Mouse (Mus musculus): ENCODE data around the gene Dglucy. TPM values are rescaled to one million over a fixed set of nuclear protein-coding genes. Genes with fewer than 3 reads are reported as not detected.
"Not testable (repeated sequence)": the region's sequence is repeated elsewhere in the genome, so short reads cannot be mapped to it uniquely, and the experiment has no call there.

Gene Dglucy
- polyA plus RNA-seq, 1 experiment from 2014 or later: 0.14 TPM

GRCm38 (mm10) chr12:100789981-100790550 lies 11.2 kb downstream of the Dglucy start:
- Histone ChIP-seq H3K9me3 (no peaks in the 10 kb centered on the region), H3K27me3 (ENCODE audit: poor library complexity, severe bottlenecking) (no peaks in the 10 kb centered on the region), H3K4me3 (no peak overlapping the region), H3K27ac (no peak overlapping the region), H3K36me3 (replicated peaks) (no peaks in the 10 kb centered on the region), H3K4me1 (peaks cover 6% of the 10 kb centered on the region; the same call in 1 of the 2 replicates)
- WGBS: 65% methylated on average over 3 of the region's 3 CpGs
- no peak for DNase-seq (ENCODE audit: extremely low spot score, low spot score)

DNA sequence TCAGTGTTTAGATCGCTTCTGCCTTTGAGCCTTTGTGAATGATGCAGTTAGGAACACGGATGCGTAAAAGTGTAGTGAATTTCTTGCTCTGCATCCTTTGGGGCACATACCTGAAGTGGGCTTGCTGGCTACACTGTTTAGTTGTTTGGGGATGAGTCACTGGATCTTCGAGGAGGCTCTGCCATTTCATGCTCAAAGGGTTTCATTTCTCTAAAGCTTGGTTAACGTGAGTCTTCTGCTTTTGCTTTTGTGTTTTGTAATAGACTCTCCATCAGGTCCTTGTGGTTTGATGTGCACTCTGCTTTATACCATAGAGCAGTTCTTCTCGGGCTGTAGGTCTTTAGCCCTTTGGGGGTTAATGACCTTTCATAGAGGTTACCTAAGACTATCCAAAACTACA lies 12.6 kb downstream of the Dglucy start:
- no peak for DNase-seq (ENCODE audit: extremely low spot score, low spot score)
- no peaks in the 10 kb centered on the region for H3K36me3 ChIP-seq (replicated peaks)
- WGBS: 87% methylated on average over 6 of the region's 6 CpGs

DNA sequence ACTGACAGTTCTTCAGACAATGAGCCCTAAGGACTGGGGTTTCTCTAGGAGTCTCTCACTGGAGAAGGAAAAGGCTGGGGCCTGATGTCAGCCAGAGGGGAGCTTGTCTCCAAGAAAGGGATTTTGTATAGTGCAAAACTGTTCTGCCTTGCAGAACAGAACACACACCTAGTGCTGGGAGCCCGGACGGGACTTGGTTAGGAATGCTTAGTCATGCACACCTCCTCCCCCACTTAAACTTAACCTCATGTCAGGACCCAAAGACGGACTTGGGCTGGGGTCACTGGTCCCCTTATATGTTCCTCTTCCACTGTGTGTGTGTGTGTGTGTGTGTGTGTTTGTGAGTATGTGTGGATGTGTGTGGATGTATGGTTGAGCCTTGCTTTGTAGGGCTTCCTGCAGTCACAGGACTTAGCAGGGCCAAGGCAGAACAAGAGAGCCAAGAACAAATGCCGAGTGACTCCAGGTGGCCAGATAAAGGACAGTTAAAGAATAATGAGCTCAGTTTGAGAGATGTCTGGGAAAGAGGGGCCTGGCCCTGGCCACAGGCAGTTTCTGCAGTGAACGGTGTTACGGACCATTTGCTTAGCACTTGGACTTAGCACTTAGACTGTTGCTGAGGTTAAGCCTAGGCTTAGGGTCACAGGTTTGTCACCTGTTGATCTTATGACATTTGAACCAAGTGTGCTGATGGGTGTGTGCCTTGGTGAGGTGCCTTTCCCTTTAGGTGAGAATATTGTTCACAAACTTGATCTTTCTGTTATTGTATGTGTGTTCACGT lies 15.8 kb downstream of the Dglucy start:
- no peaks in the 10 kb centered on the region for H3K36me3 ChIP-seq (replicated peaks)
- H3K27ac ChIP-seq: no peak overlapping the region
- no peak for DNase-seq (ENCODE audit: extremely low spot score, low spot score)
- peaks cover 6% of the 10 kb centered on the region; the same call in 1 of the 2 replicates for H3K4me1 ChIP-seq
- WGBS: 57% methylated on average over 7 of the region's 7 CpGs
- no peaks in the 10 kb centered on the region for H3K9me3 ChIP-seq
- H3K27me3 ChIP-seq (ENCODE audit: poor library complexity, severe bottlenecking): no peaks in the 10 kb centered on the region
- H3K4me3 ChIP-seq: no peak overlapping the region

More for the DNA sequence above, 12.6 kb downstream of the Dglucy start:
- Histone ChIP-seq H3K27me3 (ENCODE audit: poor library complexity, severe bottlenecking) (no peaks in the 10 kb centered on the region), H3K4me3 (no peak overlapping the region), H3K9me3 (no peaks in the 10 kb centered on the region), H3K4me1 (peaks cover 6% of the 10 kb centered on the region; the same call in 1 of the 2 replicates), H3K27ac (no peak overlapping the region)

DNA sequence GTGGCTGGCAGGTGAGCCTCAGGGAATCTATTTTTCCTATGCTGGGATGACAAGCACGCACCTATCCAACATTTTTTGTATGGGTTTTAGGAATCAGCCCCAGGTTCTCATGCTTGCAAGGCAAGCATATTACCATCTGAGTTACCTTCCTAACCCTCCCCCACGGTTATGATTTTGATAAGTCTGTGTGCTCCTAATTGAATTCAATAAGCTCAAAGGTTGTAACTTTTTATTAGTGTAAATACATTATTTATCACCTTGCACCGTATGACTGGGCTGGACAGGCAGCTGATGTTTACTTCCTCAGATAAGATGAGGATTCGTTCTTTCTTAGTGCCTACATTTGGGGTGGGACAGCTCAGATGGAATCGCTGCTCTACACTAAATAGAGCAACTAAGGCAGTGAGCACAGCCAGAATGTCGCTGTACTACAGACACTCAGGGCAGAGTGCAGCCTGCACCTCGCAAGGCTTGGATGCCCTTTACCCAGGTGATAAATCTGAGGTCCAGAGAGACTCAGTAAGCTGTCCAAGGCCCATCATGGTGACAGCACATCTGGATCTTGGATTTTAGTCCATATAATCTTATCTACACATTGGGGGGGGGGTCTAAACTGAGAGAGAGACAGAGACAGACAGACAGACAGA lies 16.7 kb downstream of the Dglucy start:
- H3K9me3 ChIP-seq: no peaks in the 10 kb centered on the region
- no peak overlapping the region for H3K4me3 ChIP-seq
- no peak overlapping the region for H3K27ac ChIP-seq
- no peaks in the 10 kb centered on the region for H3K27me3 ChIP-seq (ENCODE audit: poor library complexity, severe bottlenecking)
- no peaks in the 10 kb centered on the region for H3K36me3 ChIP-seq (replicated peaks)
- no peak for DNase-seq (ENCODE audit: extremely low spot score, low spot score)
- WGBS: 88% methylated on average over 7 of the region's 7 CpGs
- peaks cover 6% of the 10 kb centered on the region; the same call in 1 of the 2 replicates for H3K4me1 ChIP-seq

DNA sequence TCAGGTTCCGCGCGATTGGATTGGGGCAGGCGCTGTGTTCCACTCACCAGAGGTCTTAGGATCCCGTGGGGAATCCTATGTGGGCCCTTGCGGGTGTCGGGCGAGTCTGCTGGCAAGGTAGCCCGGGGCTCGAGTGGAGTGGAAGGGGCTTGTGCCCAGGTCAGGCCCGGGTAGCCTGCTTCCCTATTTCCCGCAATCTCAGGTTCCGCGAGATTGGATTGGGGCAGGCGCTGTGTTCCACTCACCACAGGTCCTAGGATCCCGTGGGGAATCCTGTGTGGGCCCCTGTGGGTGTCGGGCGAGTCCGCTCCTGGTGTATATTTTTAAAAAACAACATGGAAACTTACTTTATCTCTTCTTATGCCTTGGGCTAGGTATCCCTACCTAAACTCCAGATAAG lies 24.5 kb downstream of the Dglucy start:
- not testable (repeated sequence) for H3K4me3 ChIP-seq; H3K9me3 ChIP-seq; H3K27ac ChIP-seq; H3K27me3 ChIP-seq (ENCODE audit: poor library complexity, severe bottlenecking); DNase-seq (ENCODE audit: extremely low spot score, low spot score); H3K4me1 ChIP-seq; H3K36me3 ChIP-seq (replicated peaks)
- 95% methylated on average over 19 of the region's 19 CpGs for WGBS

DNA sequence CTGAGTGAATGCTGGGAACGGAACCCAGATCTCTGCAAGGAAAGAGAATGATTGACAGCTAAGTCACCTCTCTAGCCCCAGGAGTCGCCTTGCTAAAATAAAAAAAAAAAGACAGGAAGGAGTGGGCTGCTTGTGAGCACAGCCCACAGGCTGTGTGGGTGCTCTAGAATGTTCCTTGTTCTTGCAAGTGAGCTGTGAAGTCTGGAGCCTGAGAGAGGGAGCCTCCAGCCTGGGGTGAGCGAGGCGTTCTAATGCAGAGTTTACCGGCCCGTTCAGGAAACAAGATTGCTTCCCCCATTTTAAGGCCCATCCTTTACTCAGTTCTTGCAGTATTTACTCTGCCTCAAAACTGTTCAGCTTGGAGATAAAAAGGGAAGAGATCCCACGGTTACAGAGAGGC lies 28.4 kb downstream of the Dglucy start:
- DNase-seq (ENCODE audit: extremely low spot score, low spot score): no peak
- WGBS: 85% methylated on average over 7 of the region's 7 CpGs
- no peak overlapping the region for H3K27ac ChIP-seq
- H3K27me3 ChIP-seq (ENCODE audit: poor library complexity, severe bottlenecking): no peaks in the 10 kb centered on the region
- H3K4me1 ChIP-seq: peaks cover 6% of the 10 kb centered on the region; the same call in 1 of the 2 replicates
- H3K36me3 ChIP-seq (replicated peaks): no peaks in the 10 kb centered on the region
- no peaks in the 10 kb centered on the region for H3K9me3 ChIP-seq
- no peak overlapping the region for H3K4me3 ChIP-seq

GRCm38 (mm10) chr12:100808609-100809280 lies 29.9 kb downstream of the Dglucy start:
- 53% methylated on average over 13 of the region's 13 CpGs for WGBS
- Histone ChIP-seq H3K4me1 (peaks cover 6% of the 10 kb centered on the region; the same call in 1 of the 2 replicates), H3K9me3 (no peaks in the 10 kb centered on the region), H3K36me3 (replicated peaks) (no peaks in the 10 kb centered on the region), H3K27me3 (ENCODE audit: poor library complexity, severe bottlenecking) (no peaks in the 10 kb centered on the region), H3K4me3 (no peak overlapping the region), H3K27ac (no peak overlapping the region)
- no peak for DNase-seq (ENCODE audit: extremely low spot score, low spot score)

- Histone ChIP-seq H3K9me3 (no peaks in the 10 kb centered on the region), H3K4me1 (peaks cover 6% of the 10 kb centered on the region; the same call in 1 of the 2 replicates), H3K27me3 (ENCODE audit: poor library complexity, severe bottlenecking) (no peaks in the 10 kb centered on the region), H3K36me3 (replicated peaks) (no peaks in the 10 kb centered on the region), H3K27ac (no peak overlapping the region), H3K4me3 (no peak overlapping the region)
- WGBS: 95% methylated on average over 11 of the region's 11 CpGs
- DNase-seq (ENCODE audit: extremely low spot score, low spot score): no peak
These were observed 31.7 kb downstream of the Dglucy start for GRCm38 (mm10) chr12:100810542-100810941.

GRCm38 (mm10) chr12:100813901-100814300 lies 35.0 kb downstream of the Dglucy start:
- Histone ChIP-seq H3K36me3 (replicated peaks) (no peaks in the 10 kb centered on the region), H3K9me3 (no peaks in the 10 kb centered on the region), H3K27ac (no peak overlapping the region), H3K4me3 (no peak overlapping the region), H3K4me1 (peaks cover 2% of the 10 kb centered on the region; the same call in 1 of the 2 replicates), H3K27me3 (ENCODE audit: poor library complexity, severe bottlenecking) (no peaks in the 10 kb centered on the region)
- WGBS: 90% methylated on average over 2 of the region's 2 CpGs
- DNase-seq (ENCODE audit: extremely low spot score, low spot score): no peak

- Histone ChIP-seq H3K4me3 (no peak overlapping the region), H3K9me3 (no peaks in the 10 kb centered on the region), H3K27me3 (ENCODE audit: poor library complexity, severe bottlenecking) (no peaks in the 10 kb centered on the region), H3K36me3 (replicated peaks) (no peaks in the 10 kb centered on the region), H3K4me1 (no peaks in the 10 kb centered on the region), H3K27ac (no peak overlapping the region)
- DNase-seq (ENCODE audit: extremely low spot score, low spot score): no peak
- WGBS: 76% methylated on average over 3 of the region's 3 CpGs
These were observed 35.8 kb downstream of the Dglucy start for GRCm38 (mm10) chr12:100814671-100815070.

GRCm38 (mm10) chr12:100816906-100817305 lies 38.0 kb downstream of the Dglucy start:
- H3K27ac ChIP-seq: no peak overlapping the region
- H3K27me3 ChIP-seq (ENCODE audit: poor library complexity, severe bottlenecking): no peaks in the 10 kb centered on the region
- 96% methylated on average over 5 of the region's 5 CpGs for WGBS
- H3K4me3 ChIP-seq: no peak overlapping the region
- no peaks in the 10 kb centered on the region for H3K36me3 ChIP-seq (replicated peaks)
- DNase-seq (ENCODE audit: extremely low spot score, low spot score): no peak
- H3K9me3 ChIP-seq: no peaks in the 10 kb centered on the region
- H3K4me1 ChIP-seq: no peaks in the 10 kb centered on the region; the same call in 1 of the 2 replicates

GRCm38 (mm10) chr12:100819965-100820364 lies 41.1 kb downstream of the Dglucy start:
- Histone ChIP-seq H3K27ac (no peak overlapping the region), H3K4me1 (no peaks in the 10 kb centered on the region; the same call in 1 of the 2 replicates), H3K4me3 (no peak overlapping the region), H3K9me3 (no peaks in the 10 kb centered on the region), H3K27me3 (ENCODE audit: poor library complexity, severe bottlenecking) (no peaks in the 10 kb centered on the region), H3K36me3 (replicated peaks) (no peaks in the 10 kb centered on the region)
- no peak for DNase-seq (ENCODE audit: extremely low spot score, low spot score)

Measured in forebrain, embryonic 10.5 days (tissue).